Mouse (Mus musculus) granulocyte monocyte progenitor cell, adult 5-6 weeks (primary cell): ENCODE data around the gene Polr3b. TPM values are rescaled to one million over a fixed set of nuclear protein-coding genes. Genes with fewer than 3 reads are reported as not detected.

Experiments used
- ATAC-seq: replicated peaks from 2 replicates; pipeline ENCODE4 v1.8.0; 2016; ENCODE audit warnings: mild to moderate bottlenecking, moderate TSS enrichment, inconsistent platforms; ENCODE audit not compliant: poor library complexity, severe bottlenecking
- total RNA-seq, 2 experiments: library from RNA; stranded (forward) in 1 of 2; stranded (reverse) in 1 of 2; fragments of 200-712, 200-1000 nt in 1 of 2; fragments of >200 nt in 1 of 2; fragmentation: Nextera tagmentation in 1 of 2; gene quantifications; 2 replicates each; pipeline ENCODE4 v1.2.3; 2014 to 2017

Gene Polr3b
- total RNA-seq, 2 experiments from 2014 or later, result 29.8 to 46.9 TPM

- ATAC-seq, result peak; percentile 68
Measured at GRCm38 (mm10) chr10:84658088-84658848, 36.2 kb downstream of the Polr3b start.

- ATAC-seq, result no peak
Measured at GRCm38 (mm10) chr10:84659281-84659680, 37.2 kb downstream of the Polr3b start.

DNA sequence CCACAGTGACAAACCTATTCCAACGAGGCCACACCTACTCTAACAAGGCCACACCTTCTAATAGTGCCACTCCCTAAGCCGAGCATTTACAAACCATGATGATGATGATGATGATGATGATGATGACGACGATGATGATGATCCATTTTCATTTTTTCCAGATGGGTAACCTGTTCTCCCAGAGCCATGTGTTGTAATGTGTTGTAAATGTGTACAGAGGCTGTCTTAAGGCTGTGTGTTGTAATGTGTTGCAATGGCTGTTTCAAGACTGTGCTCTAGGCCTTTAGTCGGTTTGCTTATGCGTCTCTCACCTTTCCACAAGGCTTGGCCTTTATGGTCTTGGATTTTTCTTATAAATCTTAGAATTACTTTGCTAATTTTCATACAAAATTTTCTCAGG, 40.0 kb downstream of the Polr3b start:
- peak; percentile 55 for ATAC-seq

- ATAC-seq, result no peak
Measured at GRCm38 (mm10) chr10:84665713-84666260, 43.7 kb downstream of the Polr3b start.

DNA sequence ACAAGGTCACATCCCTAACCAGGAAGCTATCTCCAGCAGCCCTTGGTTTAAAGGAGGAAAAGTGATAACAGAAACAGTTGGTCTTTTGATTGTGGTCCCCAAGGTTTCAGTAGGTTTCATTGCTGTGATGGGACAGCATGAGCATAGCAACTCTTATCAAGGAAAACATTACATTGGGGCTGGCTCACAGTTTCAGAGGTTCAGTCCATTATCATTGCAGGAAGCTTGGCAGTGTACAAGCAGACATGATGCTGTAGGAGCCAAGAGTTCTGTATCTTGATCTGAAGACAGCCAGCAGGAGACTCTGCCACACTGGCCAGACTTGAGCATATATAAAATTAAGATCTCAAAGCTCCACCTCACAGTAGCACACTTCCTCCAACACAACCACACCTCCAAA, 53.6 kb downstream of the Polr3b start:
- ATAC-seq, result no peak

DNA sequence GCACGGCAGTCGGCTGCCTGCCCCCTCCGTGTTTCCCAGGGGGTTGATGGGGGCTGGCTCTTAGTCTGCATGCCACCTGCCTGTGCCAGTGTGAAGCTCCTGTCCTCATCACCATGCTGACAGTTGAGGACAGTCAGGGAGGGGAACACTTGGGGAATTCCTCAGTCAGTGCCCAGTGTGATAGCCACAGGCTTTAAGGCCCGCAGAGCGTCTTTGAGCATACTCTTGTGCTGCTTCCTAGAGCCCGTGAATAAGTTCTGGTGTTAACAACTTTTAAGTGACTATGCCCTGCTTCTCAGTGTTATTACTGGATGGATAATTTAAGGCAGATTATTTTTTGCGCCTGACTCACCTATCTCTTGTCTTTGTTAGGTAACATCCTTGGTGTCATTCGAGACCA, 54.4 kb downstream of the Polr3b start:
- ATAC-seq, result no peak

- no peak for ATAC-seq
Measured at GRCm38 (mm10) chr10:84677871-84678270, 55.8 kb downstream of the Polr3b start.

DNA sequence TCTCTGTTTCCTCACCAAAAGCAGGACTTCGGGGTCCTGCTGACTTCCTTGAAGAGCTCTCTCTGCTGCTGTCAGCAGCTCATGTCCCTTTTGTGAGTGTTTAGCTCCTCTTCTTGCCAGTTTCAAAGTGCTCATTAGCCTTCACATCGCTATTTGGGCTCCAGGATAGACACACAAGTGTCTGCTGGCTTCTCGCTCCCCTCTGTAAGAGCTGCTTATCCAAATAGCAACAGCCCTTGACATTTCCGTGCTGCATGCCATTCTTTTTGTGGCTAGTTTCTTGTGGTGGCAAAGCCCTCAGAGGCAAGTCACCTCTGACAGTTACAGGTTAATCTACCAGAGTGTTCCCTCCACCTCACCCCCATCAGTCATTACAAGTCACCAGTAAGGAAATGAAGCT, 56.3 kb downstream of the Polr3b start:
- no peak for ATAC-seq

- ATAC-seq, result no peak
Measured at GRCm38 (mm10) chr10:84685444-84686121, 63.5 kb downstream of the Polr3b start.

- no peak for ATAC-seq
Measured at GRCm38 (mm10) chr10:84686122-84686497, 64.0 kb downstream of the Polr3b start.

DNA sequence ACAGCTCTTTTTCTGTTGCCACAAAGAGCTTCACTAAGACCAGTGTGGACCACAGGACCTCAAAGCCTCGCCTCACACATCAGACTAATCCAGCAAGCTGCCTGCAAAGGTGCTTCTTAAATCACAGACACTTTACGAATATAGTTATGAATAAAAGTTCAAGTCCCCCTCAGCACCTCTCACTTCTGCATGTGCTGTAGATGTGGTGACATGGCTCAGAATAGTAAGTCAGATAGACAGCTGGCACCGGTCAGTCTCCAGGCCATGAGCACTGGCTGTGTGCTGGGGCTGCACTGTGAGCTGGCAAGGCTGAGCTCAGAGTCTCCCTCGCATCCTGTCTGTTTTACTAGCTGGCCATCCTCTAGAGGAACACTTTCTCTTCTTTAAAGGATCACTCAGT, 64.6 kb downstream of the Polr3b start:
- ATAC-seq, result no peak

- ATAC-seq, result no peak
Measured at GRCm38 (mm10) chr10:84687736-84688135, 65.6 kb downstream of the Polr3b start.

- no peak for ATAC-seq
Measured at GRCm38 (mm10) chr10:84689846-84690245, 67.8 kb downstream of the Polr3b start.

GRCm38 (mm10) chr10:84690818-84691217, 68.7 kb downstream of the Polr3b start:
- no peak for ATAC-seq

DNA sequence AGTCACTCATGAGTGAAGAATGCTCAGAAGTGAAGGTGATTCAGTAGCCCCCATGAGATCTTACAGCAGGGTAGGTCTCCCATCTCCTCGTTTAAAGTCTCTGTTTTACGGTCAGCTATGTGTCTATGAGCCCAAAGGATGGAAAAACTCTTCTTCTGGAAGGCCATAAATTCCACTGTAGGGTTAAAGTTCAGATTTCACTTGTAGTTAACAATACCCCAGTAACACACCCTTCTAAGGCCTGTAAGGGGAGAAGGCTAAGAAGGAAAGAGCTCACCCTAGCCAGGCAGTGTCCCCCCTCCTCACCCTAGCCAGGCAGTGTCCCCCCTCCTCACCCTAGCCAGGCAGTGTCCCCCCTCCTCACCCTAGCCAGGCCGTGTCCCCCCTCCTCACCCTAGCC, 69.6 kb downstream of the Polr3b start:
- no peak for ATAC-seq

DNA sequence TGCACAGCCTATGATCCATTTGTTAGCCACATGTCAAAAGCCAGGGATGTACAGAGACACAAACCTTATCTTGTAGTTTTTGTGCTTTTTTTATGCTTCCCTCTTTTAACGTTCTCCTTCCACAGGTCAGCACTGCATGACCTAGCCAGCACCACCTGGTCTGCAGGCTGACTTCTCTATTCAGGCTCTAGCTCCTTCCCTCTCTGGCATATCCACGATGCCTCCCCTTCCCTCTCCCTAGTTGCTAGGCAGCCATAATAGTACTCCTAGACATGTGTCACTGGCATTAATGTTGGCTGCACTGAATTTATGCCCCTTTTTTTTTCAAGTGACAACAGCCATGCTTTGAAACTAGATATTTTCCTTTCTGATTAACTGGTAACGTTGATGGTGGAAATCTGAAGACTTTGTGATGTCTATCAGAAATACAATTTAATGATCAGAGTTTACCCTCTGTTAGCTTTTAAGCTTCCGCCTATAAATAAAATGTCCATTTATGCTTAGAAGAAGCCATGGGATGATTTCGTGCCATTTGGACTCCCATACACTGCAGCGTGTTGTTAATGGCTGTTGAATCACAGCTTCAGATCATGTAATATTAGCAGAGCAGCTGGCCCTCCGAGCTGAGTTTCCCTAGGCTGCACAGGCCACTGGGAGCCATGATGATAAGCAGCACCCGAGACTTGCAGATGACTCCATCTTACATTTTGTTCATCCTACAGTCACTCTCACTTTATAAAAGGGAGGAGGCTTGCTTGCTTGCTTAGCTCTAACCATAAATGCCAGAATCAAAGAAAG, 71.9 kb downstream of the Polr3b start:
- no peak for ATAC-seq

DNA sequence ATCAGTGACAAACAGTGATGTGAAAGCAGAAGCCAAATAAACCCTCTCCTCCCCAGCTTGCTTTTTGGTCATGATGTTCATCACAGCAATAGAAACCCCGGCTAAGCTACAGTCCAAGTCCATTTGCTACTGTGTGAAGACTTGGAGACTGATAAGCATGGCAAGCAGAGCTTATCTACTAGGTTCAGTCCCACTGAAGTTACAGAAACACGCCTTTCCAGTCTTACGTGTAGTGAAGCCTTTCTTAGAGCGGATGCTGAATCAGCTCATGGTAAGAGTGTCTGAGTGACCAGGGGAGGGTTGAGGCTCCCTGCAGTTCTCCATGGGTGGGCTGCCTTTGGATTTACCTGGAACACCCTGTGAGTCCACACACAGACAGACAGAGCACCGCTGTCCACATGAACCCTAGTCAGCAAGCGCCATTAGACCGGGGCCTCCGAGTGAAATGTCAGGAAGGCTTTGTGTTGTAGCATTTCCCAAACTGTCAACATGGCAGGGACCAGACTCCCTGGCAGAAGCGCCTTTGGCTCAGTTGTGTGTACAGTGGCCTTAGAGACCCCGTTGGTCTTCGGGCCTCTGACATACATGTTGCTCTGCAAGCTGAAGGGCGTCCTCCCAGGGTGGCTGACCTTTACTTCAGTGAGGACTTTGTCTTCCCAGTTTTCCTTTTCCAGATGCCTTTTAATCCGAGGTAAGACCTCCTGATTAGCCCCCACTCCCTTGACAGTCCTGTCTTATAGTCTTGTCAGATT, 78.3 kb downstream of the Polr3b start:
- ATAC-seq, result no peak

DNA sequence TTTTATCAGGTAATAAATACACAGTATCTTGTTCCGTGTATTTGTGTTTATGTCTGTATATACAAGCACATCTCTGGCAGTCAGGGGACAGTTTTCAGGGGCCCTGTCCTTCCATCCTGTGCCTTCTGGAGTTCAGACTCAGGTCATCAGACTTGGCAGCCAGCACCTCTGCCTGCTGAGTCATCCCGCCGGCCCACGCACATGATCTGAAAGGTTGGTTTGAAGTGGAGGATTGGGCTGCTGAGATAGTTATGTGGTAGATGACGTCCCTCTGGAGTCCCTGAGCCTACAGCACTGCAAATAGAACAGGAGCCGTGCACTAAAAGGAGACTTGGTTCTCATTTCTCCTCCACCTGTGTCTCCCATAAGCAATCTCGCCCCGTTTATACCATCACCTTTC, 79.0 kb downstream of the Polr3b start:
- no peak for ATAC-seq

- no peak for ATAC-seq
Measured at GRCm38 (mm10) chr10:84702115-84702514, 80.0 kb downstream of the Polr3b start.

GRCm38 (mm10) chr10:84704594-84704993, 82.5 kb downstream of the Polr3b start:
- no peak for ATAC-seq
